ENCODE assay signal across 38 mouse cellular contexts in genomic region chr7:103826255-103826887, GRCm38 (mm10). TPM values are rescaled to one million over a fixed set of nuclear protein-coding genes. Genes with fewer than 3 reads are reported as not detected.
DNase-seq lines count a peak whose midpoint lies in the region; ATAC-seq lines count a peak whose summit lies in the region.
"Had no signal": no experiment of that assay in that cellular context is flagged by ENCODE, and none has a peak within 500 bp of the region (broad histone marks: within the 10 kb centered on the region; RNA-seq: fewer than 3 reads in every experiment).

No protein-coding gene starts in this region.

- DNase-seq in spleen, postnatal 4 days (ENCODE audit: low spot score in 2 of 2), result peak; percentile 33 to 73
- no peak for DNase-seq in spleen, adult 12 weeks (ENCODE audit: low spot score)
- DNase-seq in kidney, postnatal 36 days, result no peak
- DNase-seq in gastrocnemius, postnatal 10 days, result no peak
- DNase-seq: adrenal gland, postnatal 36 days; B cell, adult 2 months; cerebellum, adult 2 months; cerebellum, postnatal 36 days; embryo, embryonic 11 days; forebrain, postnatal 0 days; gastrocnemius, postnatal 25 days; heart, adult 18-20 months; lung, adult 2 months; lung, postnatal 14 days; right cerebral cortex, adult 18-20 months had no signal

- peak overlapping the region; percentile 53 for H3K4me3 ChIP-seq in liver, embryonic 12.5 days
- H3K4me3 ChIP-seq in stomach, embryonic 15.5 days (replicated peaks), result no peak overlapping the region
- no peak overlapping the region for H3K4me3 ChIP-seq in hindbrain, embryonic 16.5 days (ENCODE audit: low read length)
- H3K4me3 ChIP-seq: embryonic facial prominence, embryonic 13.5 days; heart, embryonic 13.5 days; hindbrain, embryonic 13.5 days; limb, embryonic 12.5 days; neural tube, embryonic 15.5 days had no signal

- H3K9ac ChIP-seq in liver, embryonic 12.5 days, result peak overlapping the region; percentile 71
- H3K9ac ChIP-seq in stomach, embryonic 15.5 days, result no peak overlapping the region
- no peak overlapping the region for H3K9ac ChIP-seq in hindbrain, embryonic 16.5 days (ENCODE audit: low read depth, low read length)
- H3K9ac ChIP-seq: embryonic facial prominence, embryonic 13.5 days; forebrain, postnatal 0 days; heart, embryonic 13.5 days; hindbrain, embryonic 13.5 days; limb, embryonic 12.5 days; neural tube, embryonic 15.5 days had no signal

- no peaks in the 10 kb centered on the region for H3K9me3 ChIP-seq in liver, embryonic 12.5 days (replicated peaks)
- no peaks in the 10 kb centered on the region for H3K9me3 ChIP-seq in stomach, embryonic 15.5 days
- H3K9me3 ChIP-seq in hindbrain, embryonic 16.5 days (ENCODE audit: control insufficient read depth, low read length), result no peaks in the 10 kb centered on the region
- H3K9me3 ChIP-seq: embryonic facial prominence, embryonic 13.5 days; G1E; heart, embryonic 13.5 days; hindbrain, embryonic 13.5 days; limb, embryonic 12.5 days; neural tube, embryonic 15.5 days had no signal

- ATAC-seq in erythroblast, adult 5-6 weeks (replicated peaks; ENCODE audit: low FRiP score, poor library complexity, severe bottlenecking), result peak; percentile 53
- ATAC-seq in liver, embryonic 12.5 days, result peak; percentile 72
- ATAC-seq in stomach, embryonic 15.5 days (ENCODE audit: insufficient read depth, low FRiP score, low read depth), result peak; percentile 69
- ATAC-seq in hindbrain, embryonic 16.5 days, result no peak
- ATAC-seq: forebrain, postnatal 0 days; inflammation-experienced regulatory T-cells, adult 6 months; Patski had no signal

- H3K36me3 ChIP-seq in liver, embryonic 12.5 days, result no peaks in the 10 kb centered on the region
- no peaks in the 10 kb centered on the region for H3K36me3 ChIP-seq in stomach, embryonic 15.5 days
- no peaks in the 10 kb centered on the region for H3K36me3 ChIP-seq in hindbrain, embryonic 16.5 days (ENCODE audit: control insufficient read depth, insufficient read depth, low read length)
- H3K36me3 ChIP-seq: embryonic facial prominence, embryonic 13.5 days; G1E; heart, embryonic 13.5 days; hindbrain, embryonic 13.5 days; limb, embryonic 12.5 days; neural tube, embryonic 15.5 days had no signal

- WGBS in liver, embryonic 12.5 days (ENCODE audit: insufficient replicate concordance), result 47% methylated on average over 3 of the region's 3 CpGs
- 56% methylated on average over 3 of the region's 3 CpGs for WGBS in stomach, embryonic 15.5 days
- 49% methylated on average over 3 of the region's 3 CpGs for WGBS in hindbrain, embryonic 16.5 days

- no peaks in the 10 kb centered on the region for H3K27me3 ChIP-seq in liver, embryonic 12.5 days (replicated peaks)
- no peaks in the 10 kb centered on the region for H3K27me3 ChIP-seq in stomach, embryonic 15.5 days (replicated peaks)
- H3K27me3 ChIP-seq in hindbrain, embryonic 16.5 days (replicated peaks; ENCODE audit: control insufficient read depth, insufficient read depth, low read length), result no peaks in the 10 kb centered on the region
- H3K27me3 ChIP-seq: CH12.LX; embryonic facial prominence, embryonic 13.5 days; heart, embryonic 13.5 days; hindbrain, embryonic 13.5 days; limb, embryonic 12.5 days; neural tube, embryonic 15.5 days; Patski had no signal

- peak overlapping the region; percentile 54 for H3K4me2 ChIP-seq in liver, embryonic 12.5 days
- no peak overlapping the region for H3K4me2 ChIP-seq in stomach, embryonic 15.5 days
- no peak overlapping the region for H3K4me2 ChIP-seq in hindbrain, embryonic 16.5 days (ENCODE audit: low read length)
- H3K4me2 ChIP-seq: embryonic facial prominence, embryonic 13.5 days; heart, embryonic 13.5 days; hindbrain, embryonic 13.5 days; limb, embryonic 12.5 days; midbrain, embryonic 11.5 days; neural tube, embryonic 15.5 days had no signal

- H3K4me1 ChIP-seq in liver, embryonic 12.5 days, result peaks cover 48% of the 10 kb centered on the region
- no peaks in the 10 kb centered on the region for H3K4me1 ChIP-seq in stomach, embryonic 15.5 days
- no peaks in the 10 kb centered on the region for H3K4me1 ChIP-seq in hindbrain, embryonic 16.5 days (ENCODE audit: control insufficient read depth, insufficient read depth, low read depth, low read length)
- H3K4me1 ChIP-seq: embryonic facial prominence, embryonic 13.5 days; heart, embryonic 13.5 days; hindbrain, embryonic 13.5 days; limb, embryonic 12.5 days; neural tube, embryonic 15.5 days had no signal

- H3K27ac ChIP-seq in liver, embryonic 12.5 days, result peak overlapping the region; percentile 99
- H3K27ac ChIP-seq in stomach, embryonic 15.5 days, result no peak overlapping the region
- H3K27ac ChIP-seq in hindbrain, embryonic 16.5 days (ENCODE audit: low read depth, low read length), result no peak overlapping the region
- H3K27ac ChIP-seq: embryonic facial prominence, embryonic 13.5 days; heart, embryonic 13.5 days; hindbrain, embryonic 13.5 days; limb, embryonic 12.5 days; neural tube, embryonic 15.5 days had no signal

RNA-seq across cellular contexts. Expression of gene Hbb-bs, which starts 1.5 kb away (rescaled TPM):
- 179,259 and 187,171 TPM in 2 replicates for total RNA-seq in erythroblast, adult 5-6 weeks (2015; ENCODE audit: low replicate concordance)
- total RNA-seq in erythroblast, adult 5-6 weeks (2017; ENCODE audit: low replicate concordance), result 69,583 and 76,927 TPM in 2 replicates
- 70,723 and 73,152 TPM in 2 replicates for polyA plus RNA-seq in liver, embryonic 12.5 days (2016; fragmentation: Nextera tagmentation; extraction: Ambion mirVana)
- 8,336 and 14,080 TPM in 2 replicates for polyA plus RNA-seq in stomach, embryonic 15.5 days (2015; fragmentation: Nextera tagmentation; extraction: Ambion mirVana)
- polyA plus RNA-seq in hindbrain, embryonic 16.5 days (2015; fragmentation: Nextera tagmentation; extraction: Ambion mirVana), result 4,904 and 5,594 TPM in 2 replicates
- total RNA-seq in gastrocnemius, postnatal 10 days (2021), result 1,000 to 10,000 TPM in 1 of 2 experiments, 100 to 1,000 TPM in 1; 926 to 1,441 TPM
- total RNA-seq: CH12.LX had no signal
- polyA plus RNA-seq: Patski had no signal

RNA-seq across cellular contexts. Expression of gene Hbb-bt, which starts 12.6 kb away (rescaled TPM):
- 39,556 and 40,045 TPM in 2 replicates for total RNA-seq in erythroblast, adult 5-6 weeks (2015; ENCODE audit: low replicate concordance)
- total RNA-seq in erythroblast, adult 5-6 weeks (2017; ENCODE audit: low replicate concordance), result 14,681 and 15,230 TPM in 2 replicates
- polyA plus RNA-seq in liver, embryonic 12.5 days (2016; fragmentation: Nextera tagmentation; extraction: Ambion mirVana), result 37,996 and 38,837 TPM in 2 replicates
- polyA plus RNA-seq in stomach, embryonic 15.5 days (2015; fragmentation: Nextera tagmentation; extraction: Ambion mirVana), result 3,099 and 5,430 TPM in 2 replicates
- polyA plus RNA-seq in hindbrain, embryonic 16.5 days (2015; fragmentation: Nextera tagmentation; extraction: Ambion mirVana), result 1,299 and 1,681 TPM in 2 replicates
- total RNA-seq in gastrocnemius, postnatal 10 days (2021), result 100 to 1,000 TPM; 105 to 167 TPM
- polyA plus RNA-seq: Patski had no signal

RNA-seq across cellular contexts. Expression of gene Hbb-bh2, which starts 13.9 kb away (rescaled TPM):
- not detected in 2 replicates for total RNA-seq in erythroblast, adult 5-6 weeks (2015; ENCODE audit: low replicate concordance)
- total RNA-seq in erythroblast, adult 5-6 weeks (2017; ENCODE audit: low replicate concordance), result 1.0 and 4.6 TPM in 2 replicates
- polyA plus RNA-seq in liver, embryonic 12.5 days (2016; fragmentation: Nextera tagmentation; extraction: Ambion mirVana), result 0.72 and 1.2 TPM in 2 replicates
- not detected in 2 replicates for polyA plus RNA-seq in stomach, embryonic 15.5 days (2015; fragmentation: Nextera tagmentation; extraction: Ambion mirVana)
- polyA plus RNA-seq in hindbrain, embryonic 16.5 days (2015; fragmentation: Nextera tagmentation; extraction: Ambion mirVana), result not detected in 2 replicates
- total RNA-seq in gastrocnemius, postnatal 10 days (2021), result not detected
- total RNA-seq: adrenal gland, adult 18-20 months; adrenal gland, postnatal 36 days; CH12.LX; forebrain, postnatal 0 days; G1E; gastrocnemius, postnatal 25 days; heart, adult 18-20 months; heart, postnatal 25 days; layer of hippocampus, postnatal 25 days; left cerebral cortex, postnatal 14 days; megakaryocyte progenitor cell, adult 5-6 weeks; midbrain, postnatal 0 days had no signal
- polyA plus RNA-seq: cerebellum, adult 2 months; embryonic facial prominence, embryonic 13.5 days; forebrain, postnatal 0 days; G1E; heart, embryonic 13.5 days; hindbrain, embryonic 13.5 days; inflammation-experienced regulatory T-cells, adult 6 months; kidney, embryonic 16.5 days; large intestine, adult 2 months; limb, embryonic 12.5 days; lung, adult 2 months; midbrain, embryonic 11.5 days; midbrain, postnatal 0 days; neural tube, embryonic 15.5 days; Patski; small intestine, adult 2 months had no signal

RNA-seq across cellular contexts. Expression of gene Hbb-bh1, which starts 16.6 kb away (rescaled TPM):
- not detected in 2 replicates for total RNA-seq in erythroblast, adult 5-6 weeks (2015; ENCODE audit: low replicate concordance)
- total RNA-seq in erythroblast, adult 5-6 weeks (2017; ENCODE audit: low replicate concordance), result not detected in 2 replicates
- polyA plus RNA-seq in liver, embryonic 12.5 days (2016; fragmentation: Nextera tagmentation; extraction: Ambion mirVana), result 1,392 and 1,481 TPM in 2 replicates
- polyA plus RNA-seq in stomach, embryonic 15.5 days (2015; fragmentation: Nextera tagmentation; extraction: Ambion mirVana), result 4.5 and 5.1 TPM in 2 replicates
- polyA plus RNA-seq in hindbrain, embryonic 16.5 days (2015; fragmentation: Nextera tagmentation; extraction: Ambion mirVana), result 0.37 TPM in 1 of 2 replicates, not detected in the other
- not detected for total RNA-seq in gastrocnemius, postnatal 10 days (2021)
- total RNA-seq: adrenal gland, adult 18-20 months; adrenal gland, postnatal 36 days; forebrain, postnatal 0 days; gastrocnemius, postnatal 25 days; heart, adult 18-20 months; heart, postnatal 25 days; layer of hippocampus, postnatal 25 days; left cerebral cortex, postnatal 14 days; megakaryocyte progenitor cell, adult 5-6 weeks; midbrain, postnatal 0 days had no signal
- polyA plus RNA-seq: forebrain, postnatal 0 days; G1E; inflammation-experienced regulatory T-cells, adult 6 months; large intestine, adult 2 months; lung, adult 2 months; midbrain, postnatal 0 days; Patski; small intestine, adult 2 months had no signal

RNA-seq across cellular contexts. Expression of gene Hbb-y, which starts 26.6 kb away (rescaled TPM):
- 2.9 and 8.6 TPM in 2 replicates for total RNA-seq in erythroblast, adult 5-6 weeks (2015; ENCODE audit: low replicate concordance)
- not detected in 2 replicates for total RNA-seq in erythroblast, adult 5-6 weeks (2017; ENCODE audit: low replicate concordance)
- polyA plus RNA-seq in liver, embryonic 12.5 days (2016; fragmentation: Nextera tagmentation; extraction: Ambion mirVana), result 9,927 and 10,875 TPM in 2 replicates
- polyA plus RNA-seq in stomach, embryonic 15.5 days (2015; fragmentation: Nextera tagmentation; extraction: Ambion mirVana), result 247 and 357 TPM in 2 replicates
- 13.4 and 35.4 TPM in 2 replicates for polyA plus RNA-seq in hindbrain, embryonic 16.5 days (2015; fragmentation: Nextera tagmentation; extraction: Ambion mirVana)
- total RNA-seq in gastrocnemius, postnatal 10 days (2021), result not detected
- total RNA-seq: adrenal gland, adult 18-20 months; adrenal gland, postnatal 36 days; CH12.LX; G1E; gastrocnemius, postnatal 25 days; heart, adult 18-20 months; heart, postnatal 25 days; layer of hippocampus, postnatal 25 days; left cerebral cortex, postnatal 14 days; megakaryocyte progenitor cell, adult 5-6 weeks; midbrain, postnatal 0 days had no signal
- polyA plus RNA-seq: G1E; inflammation-experienced regulatory T-cells, adult 6 months; large intestine, adult 2 months; Patski; small intestine, adult 2 months had no signal

Comparison
In these comparisons a context has a peak if more than half of its experiments do, and no peak if none do; other contexts are left out.
1. DNase-seq: peak in spleen, postnatal 4 days (2 of 2); none in spleen, adult 12 weeks (single experiment), kidney, postnatal 36 days (0 of 2) and gastrocnemius, postnatal 10 days (single experiment).